Mouse (Mus musculus): ENCODE results near the gene Ndufs3. TPM values are rescaled to one million over a fixed set of nuclear protein-coding genes. Genes with fewer than 3 reads are reported as not detected.
A peak's percentile ranks its signal among the peaks of the same experiment; 100 is the strongest.

Gene Ndufs3
- total RNA-seq (2021), result 100 to 1,000 TPM; 406 to 473 TPM
- long read RNA-seq, experiment 1, transcript Ndufs3-201 (7 exons, 1,046 nt), result major isoform, 307 of 321 reads
- long read RNA-seq, experiment 1, partial matches to known transcripts, result 3 of 321 reads
- long read RNA-seq, experiment 1, other reads (novel, unspliced or antisense), result 9 of 321 reads
- long read RNA-seq, experiment 2, transcript Ndufs3-201 (7 exons, 1,046 nt), result major isoform, 437 of 448 reads
- long read RNA-seq, experiment 2, partial matches to known transcripts, result 5 of 448 reads
- long read RNA-seq, experiment 2, other reads (novel, unspliced or antisense), result 6 of 448 reads

DNA sequence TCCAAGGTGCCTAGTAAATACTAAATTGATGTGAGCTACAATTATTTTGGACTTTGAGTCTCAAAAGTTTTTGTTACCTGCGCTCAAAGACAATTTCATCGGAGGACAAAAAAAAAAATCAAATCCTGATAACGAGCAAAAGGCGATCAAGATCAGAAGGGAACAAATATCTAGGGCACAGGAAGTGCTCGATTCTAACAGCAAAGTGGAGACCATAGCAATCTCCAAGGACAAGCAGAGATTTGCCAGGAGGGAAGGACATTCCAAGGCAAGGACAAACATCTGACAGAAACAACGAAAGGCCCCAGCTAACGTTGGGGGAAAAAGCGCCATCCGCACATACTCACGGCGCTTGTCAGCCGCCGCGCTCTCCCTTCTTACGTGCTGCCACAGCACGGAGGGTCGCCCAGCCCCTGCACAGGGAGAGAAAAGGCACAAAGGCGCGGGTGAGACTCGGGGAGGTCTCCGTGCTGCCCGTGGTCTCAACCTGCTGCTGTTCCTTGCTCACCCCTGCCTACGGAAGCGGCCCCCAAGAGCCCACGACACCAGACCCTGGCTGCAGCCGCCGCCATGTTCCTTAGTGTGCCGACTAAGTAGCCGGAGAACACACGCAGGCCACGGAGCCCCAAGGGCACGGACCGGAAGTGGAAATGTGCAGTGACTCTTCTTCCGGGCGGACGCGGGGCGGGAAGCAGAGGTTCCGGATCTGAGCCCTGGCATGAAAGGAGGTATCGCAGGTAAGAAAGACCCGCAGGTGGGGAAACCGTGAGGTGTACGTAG, at the start of gene Ndufs3, which contains the start of gene Kbtbd4:
TSS of gene Ndufs3 (minus strand) at position 752 of the 780 bp plus-strand sequence.
TSS of gene Kbtbd4 (plus strand) at position 665 of the 780 bp plus-strand sequence.
- peak; percentile 83 for DNase-seq

DNA sequence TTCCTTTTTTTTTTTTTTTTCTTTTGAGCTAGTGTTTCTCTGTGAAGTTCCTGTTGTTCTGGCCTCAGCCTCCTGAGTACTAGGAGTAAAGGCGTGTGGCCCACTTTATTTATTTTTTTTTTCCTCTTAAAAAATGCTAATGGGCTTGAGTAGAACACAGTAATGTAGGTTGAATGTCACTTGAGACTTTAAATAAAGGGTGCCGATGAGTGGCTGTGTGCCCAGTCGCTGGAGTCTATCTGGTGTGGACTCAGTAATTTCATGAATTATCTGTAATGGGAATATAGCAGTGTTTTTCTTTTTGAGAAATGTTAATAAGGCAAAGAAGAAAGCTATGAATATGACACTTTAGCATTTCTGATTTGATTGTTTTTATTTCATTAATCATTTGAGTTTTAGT, 48.8 kb upstream of the Ndufs3 start:
- no peak for DNase-seq

GRCm38 (mm10) chr2:90950582-90951194, 46.1 kb upstream of the Ndufs3 start:
- no peak for DNase-seq

DNA sequence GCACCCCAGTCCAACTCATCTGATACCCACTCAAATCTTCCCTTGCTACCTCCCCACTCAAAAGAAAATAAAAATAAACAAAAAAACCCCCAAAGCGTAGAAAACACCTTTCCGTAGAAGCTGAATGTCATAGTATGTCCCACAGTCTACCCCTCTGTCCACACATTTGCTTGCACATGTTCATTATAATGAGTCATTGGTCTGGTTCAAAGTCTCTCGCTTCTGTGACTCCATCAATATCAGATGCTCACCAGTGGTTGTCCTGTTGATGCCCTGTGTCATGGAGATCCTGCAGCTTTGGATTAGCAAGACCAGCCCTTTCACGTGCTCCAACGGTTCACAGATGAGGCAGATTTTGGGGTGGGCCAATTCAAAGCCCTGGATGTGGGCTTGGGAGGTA, 45.5 kb upstream of the Ndufs3 start:
- no peak for DNase-seq

DNA sequence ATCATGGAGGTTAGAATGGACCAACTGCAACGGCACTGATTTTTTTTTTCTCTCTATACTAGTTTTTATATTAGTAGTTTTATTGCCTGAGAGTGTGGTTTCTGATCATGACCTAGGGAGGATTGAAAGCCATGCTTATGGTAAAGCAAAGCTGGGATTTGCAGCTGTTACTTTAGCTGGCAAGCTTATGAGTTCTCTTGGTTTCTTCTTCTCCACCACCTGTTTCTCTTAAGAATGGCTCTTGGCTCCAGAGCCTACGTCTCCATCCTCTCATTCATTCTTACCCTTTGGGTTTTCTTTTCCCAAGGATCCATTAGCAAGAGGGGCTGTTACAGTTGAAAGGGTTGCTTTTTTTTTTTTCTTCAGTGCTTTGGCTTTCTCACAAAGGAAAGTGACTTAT, 37.1 kb upstream of the Ndufs3 start:
- DNase-seq, result no peak

DNA sequence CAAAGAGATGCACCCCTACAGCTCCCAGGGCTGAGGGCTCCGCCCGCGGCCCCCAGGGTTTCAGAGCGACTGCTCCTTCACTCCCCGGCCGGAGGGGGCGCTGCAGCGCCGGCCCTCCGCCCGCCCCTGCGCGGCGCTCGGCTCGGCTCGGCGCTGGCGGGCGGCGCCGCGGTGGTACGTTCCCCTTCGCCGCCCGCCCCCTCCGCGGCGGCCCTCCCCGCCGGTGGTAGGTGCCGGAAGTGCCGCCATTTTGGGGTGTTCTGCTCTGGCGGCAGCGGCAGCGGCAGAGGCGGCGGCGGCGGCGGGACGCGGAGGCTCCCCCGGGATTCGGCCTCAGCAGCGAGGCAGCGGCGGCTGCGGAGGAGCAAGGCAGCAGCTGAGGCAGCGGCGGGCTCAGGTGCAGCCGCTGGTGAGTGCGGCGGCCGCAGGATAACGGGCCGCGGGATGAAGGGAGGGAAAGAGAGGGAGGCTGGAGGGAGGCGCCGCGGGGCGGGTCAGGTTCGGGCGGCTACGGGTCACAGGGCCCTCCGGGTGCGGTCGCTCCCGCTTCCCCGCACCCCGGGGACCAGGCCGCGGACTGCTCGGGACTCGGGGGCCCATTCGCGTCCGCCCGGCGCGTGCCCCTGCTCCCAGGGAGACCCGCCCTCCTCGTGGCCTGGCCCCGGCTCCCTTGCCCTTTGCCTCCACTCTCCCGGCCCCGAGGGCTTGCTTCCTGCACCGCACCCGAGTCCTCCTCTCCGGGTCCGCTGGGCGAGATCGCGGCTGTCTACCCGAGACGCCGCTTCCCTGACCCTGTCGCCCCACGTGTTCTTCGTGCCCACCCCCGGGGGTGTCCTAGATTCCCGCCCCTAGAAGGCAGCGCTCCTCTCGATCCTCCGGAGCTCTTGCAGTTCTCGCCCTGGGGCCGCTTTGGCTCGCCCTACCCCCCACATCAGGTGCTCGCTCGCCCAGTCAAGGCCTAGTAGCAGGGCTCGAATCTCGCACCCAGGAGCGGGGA, 35.9 kb upstream of the Ndufs3 start, which contains the start of gene Celf1:
TSS of gene Celf1 (plus strand) at position 150 of the 997 bp plus-strand sequence.
- peak; percentile 83 for DNase-seq

GRCm38 (mm10) chr2:90939750-90940149, 35.1 kb upstream of the Ndufs3 start:
- DNase-seq, result no peak

- DNase-seq, result no peak
Measured at GRCm38 (mm10) chr2:90938362-90938761, 33.7 kb upstream of the Ndufs3 start.

GRCm38 (mm10) chr2:90932273-90932672, 27.6 kb upstream of the Ndufs3 start:
- DNase-seq, result no peak

DNA sequence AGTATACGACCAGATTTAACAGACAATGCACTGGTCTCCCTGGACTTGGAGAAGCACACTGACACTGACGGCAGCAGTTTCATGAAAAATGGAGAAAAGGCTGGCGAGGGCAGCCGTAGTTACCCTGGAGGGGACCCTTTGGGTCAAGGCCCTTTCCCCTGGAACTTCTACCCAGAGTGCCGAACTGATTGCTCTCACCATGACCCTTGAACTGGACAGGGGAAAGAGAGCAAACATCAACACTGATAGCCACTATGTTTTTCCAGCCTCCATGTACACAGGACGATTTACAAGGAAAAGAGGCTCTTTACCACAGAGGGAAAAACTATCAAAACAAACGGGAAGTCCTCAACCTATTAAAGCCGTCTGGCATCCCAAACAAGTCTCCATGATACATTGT, 27.2 kb upstream of the Ndufs3 start:
- DNase-seq, result no peak

DNA sequence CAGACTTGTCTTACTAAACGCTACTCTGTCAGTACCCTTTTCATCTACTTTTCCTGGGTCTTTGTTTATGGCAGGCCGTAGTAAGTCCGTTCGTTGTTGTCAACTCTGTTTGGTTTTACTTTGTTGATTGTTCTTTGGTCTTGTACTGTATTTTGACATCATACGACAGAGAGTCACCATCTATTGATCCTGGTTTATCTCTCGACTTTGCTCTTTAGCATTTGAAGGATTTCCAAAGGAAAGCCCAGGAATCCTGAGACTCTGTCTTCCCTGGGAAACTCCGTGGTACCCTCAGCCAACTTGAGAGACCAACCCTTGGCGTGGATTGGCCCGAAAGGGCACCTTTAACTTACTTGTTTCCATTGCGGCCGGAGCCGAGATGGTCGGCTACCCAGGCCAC, 23.9 kb upstream of the Ndufs3 start:
- DNase-seq, result no peak

GRCm38 (mm10) chr2:90922636-90923035, 18.0 kb upstream of the Ndufs3 start:
- DNase-seq, result no peak

DNA sequence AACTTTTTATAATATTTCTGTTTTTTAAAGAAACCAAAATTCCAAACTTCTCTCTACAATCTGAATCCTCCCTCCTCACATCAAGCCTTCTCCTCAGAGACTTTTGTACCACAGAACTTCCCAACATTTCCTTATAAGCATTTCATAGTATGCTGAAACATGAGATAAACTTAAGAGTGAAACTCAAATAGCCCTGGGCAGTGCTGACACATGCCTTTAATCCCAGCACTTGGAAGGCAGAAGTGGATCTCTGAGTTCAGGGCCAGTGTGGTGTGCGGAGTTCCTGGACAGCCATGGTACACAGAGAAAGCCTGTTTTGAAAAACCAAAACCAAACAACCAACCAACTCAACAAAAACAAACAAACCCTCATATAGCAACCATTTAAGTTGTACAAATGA, 16.6 kb upstream of the Ndufs3 start:
- DNase-seq, result no peak

DNA sequence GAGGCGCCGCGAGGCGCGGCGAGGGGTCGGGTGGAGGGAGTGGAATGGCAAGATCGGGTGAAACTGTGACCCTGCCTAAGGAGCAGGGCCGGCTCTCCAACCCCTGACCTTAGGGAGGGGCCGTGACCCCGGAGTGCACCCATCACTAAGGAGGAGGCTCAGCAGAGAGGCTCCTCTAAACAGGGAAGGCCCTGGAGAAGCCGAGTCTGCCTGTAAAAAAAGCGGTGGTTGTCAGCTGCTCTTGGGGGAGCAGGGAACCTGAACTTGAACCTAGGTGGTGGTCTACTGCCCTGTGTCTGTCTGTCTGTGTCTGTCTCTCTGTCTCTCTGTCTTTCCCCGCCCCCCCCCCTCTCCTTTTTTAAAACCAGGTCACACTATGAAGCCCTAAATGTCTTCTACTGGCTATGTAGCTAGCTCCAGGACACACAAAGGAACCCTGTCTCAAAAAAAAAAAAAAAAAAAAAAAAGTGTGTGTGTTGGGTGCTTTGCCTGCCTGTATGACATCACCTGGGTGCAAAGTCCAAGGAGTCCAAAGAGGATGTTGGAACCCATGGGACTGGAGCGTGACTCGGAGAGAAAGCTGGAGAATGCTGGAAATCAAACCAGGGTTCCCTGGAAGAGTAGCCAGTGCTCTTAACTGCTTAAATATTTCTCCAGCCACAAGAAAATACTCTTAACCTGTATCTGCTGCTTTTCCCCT, 13.5 kb upstream of the Ndufs3 start:
- DNase-seq, result no peak

DNA sequence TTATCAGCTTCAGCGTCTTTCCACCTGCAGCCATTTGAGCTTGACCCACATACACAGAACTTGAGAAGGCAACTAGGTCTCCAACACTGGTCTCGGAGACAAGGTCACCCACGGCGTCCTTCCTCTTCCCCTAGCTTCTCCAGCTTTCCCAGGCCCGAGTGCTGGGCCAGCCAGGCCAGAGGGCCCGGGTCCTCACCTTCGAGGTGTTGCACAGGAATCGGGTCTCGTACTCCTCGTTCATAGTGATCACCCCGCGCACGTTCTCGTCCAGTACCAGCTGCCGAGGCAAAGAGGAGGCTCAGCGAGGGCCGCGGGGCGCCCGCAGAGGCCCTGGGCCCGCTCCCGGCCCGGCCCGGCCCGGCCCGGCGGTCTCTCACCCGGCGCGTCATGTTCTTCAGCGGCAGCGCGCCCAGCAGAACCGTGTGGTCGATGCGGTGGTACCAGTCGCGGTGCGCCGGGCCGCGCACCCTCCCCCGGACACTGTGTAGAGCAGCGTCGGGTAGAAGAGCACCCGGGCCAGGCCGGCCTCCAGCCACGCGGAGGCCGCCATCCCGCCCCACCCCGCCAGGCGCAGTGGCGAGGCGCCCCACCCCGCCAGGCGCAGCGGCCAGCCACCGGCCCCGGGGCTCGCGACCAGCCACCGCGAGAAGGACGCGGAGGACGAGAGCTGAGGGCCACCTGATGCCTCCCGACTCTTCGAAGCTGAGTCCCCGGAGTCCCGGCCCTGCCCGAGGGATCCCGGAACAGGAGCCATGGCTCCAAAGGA, 12.8 kb upstream of the Ndufs3 start:
- DNase-seq, result peak; percentile 86

DNA sequence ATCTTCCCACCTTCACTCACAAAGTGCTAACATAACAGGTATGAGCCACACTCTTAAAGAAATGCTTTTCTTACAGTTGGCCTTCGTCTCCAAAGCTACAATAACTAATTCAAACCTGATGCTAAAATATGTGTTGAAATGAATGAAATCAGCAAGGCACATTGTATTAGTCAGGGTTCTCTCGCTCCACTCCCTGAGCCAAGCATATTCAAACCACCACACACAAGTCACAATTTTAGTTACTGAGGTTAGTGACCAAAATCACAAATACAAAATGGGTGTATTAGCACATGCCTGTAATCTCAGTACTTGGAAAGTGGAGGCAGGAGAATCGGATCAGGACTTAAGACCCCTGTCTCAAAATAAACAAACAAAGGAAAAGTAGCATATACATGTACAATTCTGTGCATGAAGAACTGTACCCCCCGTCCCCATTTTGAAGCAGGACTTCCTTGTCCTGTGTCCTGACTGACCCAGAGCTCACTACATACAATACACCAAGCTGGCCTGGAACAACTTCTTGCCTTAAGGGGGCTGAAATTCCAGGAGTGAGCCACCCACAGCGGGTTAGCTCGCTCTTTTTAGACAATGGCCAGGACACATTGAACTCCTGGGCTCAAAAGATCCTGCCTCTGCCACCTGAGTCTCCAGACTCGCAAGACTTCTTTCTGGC, 12.1 kb upstream of the Ndufs3 start:
- no peak for DNase-seq

DNA sequence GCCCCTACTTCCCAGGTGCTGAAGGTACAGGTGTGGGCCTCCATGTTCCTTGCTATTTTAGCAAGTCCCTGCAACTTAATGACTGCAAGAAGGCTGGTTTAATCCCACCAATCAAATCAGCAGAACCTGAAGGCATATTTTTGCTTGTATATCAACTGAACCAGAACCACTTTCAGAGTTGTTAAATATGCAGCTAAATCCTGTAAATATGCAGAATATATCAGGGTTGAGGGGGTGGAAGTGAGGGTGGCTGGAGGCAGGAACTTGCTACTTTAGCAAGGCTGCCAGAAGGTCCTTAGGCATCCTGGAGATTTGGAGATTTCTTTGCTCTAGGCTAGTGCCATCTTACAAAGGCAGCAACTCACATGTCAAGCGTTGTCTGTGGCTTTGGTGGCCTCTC, 10.9 kb upstream of the Ndufs3 start:
- no peak for DNase-seq

DNA sequence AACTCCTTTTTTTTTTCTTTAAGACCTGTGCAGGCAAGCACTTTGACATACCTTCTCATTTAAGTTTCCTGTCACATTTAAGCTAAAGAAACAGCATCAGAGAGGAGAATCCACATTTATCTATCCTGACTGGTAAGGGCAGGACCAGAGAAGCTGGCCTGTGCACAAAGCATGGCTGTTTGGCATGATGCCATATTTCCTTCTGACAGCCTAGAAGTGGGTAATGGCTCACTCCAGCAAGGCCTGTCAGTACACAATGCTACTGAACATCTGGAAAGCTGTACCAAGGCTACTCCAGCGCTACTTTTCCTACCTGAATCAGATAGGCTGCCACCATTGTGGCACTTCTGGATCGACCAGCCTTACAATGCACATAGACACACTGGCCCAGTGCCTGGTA, 9.0 kb upstream of the Ndufs3 start:
- no peak for DNase-seq

DNA sequence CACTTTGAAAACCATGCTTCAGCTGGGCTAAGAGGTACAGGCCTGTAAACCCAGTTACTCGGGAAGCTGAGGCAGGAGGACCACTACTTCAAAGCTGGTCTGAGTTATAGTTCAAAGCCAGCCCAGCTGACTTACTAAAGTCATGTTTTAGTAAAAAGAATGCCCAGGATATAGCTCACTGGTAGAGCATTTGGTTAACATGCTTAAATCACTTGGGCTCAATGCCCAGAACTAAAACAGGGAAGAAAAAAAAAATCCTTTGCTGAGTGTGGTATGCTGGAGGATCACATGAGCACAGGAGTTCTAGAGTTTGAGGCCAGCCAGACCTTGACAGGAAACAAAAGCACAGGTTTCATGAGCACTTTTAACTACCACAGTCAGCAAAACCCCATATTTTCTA, 7.0 kb upstream of the Ndufs3 start:
- DNase-seq, result no peak

DNA sequence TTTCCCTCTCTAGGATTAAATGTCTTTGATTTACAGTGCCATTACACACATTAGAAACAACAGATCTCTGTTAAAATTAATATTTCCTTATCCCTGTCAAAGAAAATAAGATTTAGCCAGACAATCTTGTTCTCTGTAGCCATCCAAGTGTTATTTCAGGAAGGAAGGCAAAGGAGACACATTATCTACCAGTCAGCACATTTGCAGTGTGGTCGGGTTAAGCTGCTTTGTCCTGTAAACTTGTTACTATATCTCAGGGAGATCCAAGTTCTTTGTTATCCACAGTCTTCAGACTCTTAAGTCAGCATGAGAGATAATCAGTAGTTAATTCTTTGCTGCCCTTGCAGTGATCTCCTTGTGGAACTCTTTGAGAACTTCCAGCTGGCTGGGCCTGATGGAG, 6.2 kb upstream of the Ndufs3 start:
- DNase-seq, result no peak
